Mouse (Mus musculus) C2C12 (cell line): Measurements from ENCODE around the gene Hoxa10. TPM values are rescaled to one million over a fixed set of nuclear protein-coding genes. Genes with fewer than 3 reads are reported as not detected.

Source experiments
- H3K27me3 ChIP-seq: one replicate; pipeline ENCODE4 v1.6.1; 2011; ENCODE audit not compliant: control insufficient read depth, insufficient read depth, insufficient read length
- H3K36me3 ChIP-seq: one replicate; pipeline ENCODE4 v1.6.1; 2011; ENCODE audit not compliant: control insufficient read depth, insufficient read depth
- H3K4me3 ChIP-seq: one replicate; pipeline ENCODE4 v1.5.1; 2011; ENCODE audit warnings: mild to moderate bottlenecking, control low read depth; ENCODE audit not compliant: poor library complexity, insufficient read depth, severe bottlenecking
- H3K79me2 ChIP-seq: one replicate; pipeline ENCODE4 v1.6.1; 2011; ENCODE audit not compliant: control insufficient read depth, insufficient read depth
- H3K79me3 ChIP-seq: one replicate; pipeline ENCODE4 v1.6.1; 2011; ENCODE audit warnings: low read depth, control low read depth
- H3ac ChIP-seq: one replicate; pipeline ENCODE3; 2011; ENCODE audit warnings: low read depth; ENCODE audit not compliant: control insufficient read depth, insufficient read length
- CEBPB ChIP-seq: IDR thresholded peaks from one replicate; pipeline ENCODE4 v1.6.1; 2011; ENCODE audit warnings: low read depth, mild to moderate bottlenecking, control low read depth, moderate library complexity
- CTCF ChIP-seq: IDR thresholded peaks from one replicate; pipeline ENCODE4 v1.5.1; 2011; ENCODE audit not compliant: control insufficient read depth, insufficient read depth, insufficient read length
- FOSL1 ChIP-seq: IDR thresholded peaks from one replicate; pipeline ENCODE4 v1.8.0; 2011; ENCODE audit warnings: mild to moderate bottlenecking, low read length; ENCODE audit not compliant: poor library complexity, insufficient read depth, severe bottlenecking
- MAX ChIP-seq: IDR thresholded peaks from one replicate; pipeline ENCODE4 v1.6.1; 2011; ENCODE audit warnings: mild to moderate bottlenecking, control low read depth
- MYOD1 ChIP-seq: IDR thresholded peaks from one replicate; pipeline ENCODE4 v1.6.1; 2011; ENCODE audit warnings: low read depth; ENCODE audit not compliant: control insufficient read depth, insufficient read length
- MYOG ChIP-seq: IDR thresholded peaks from one replicate; pipeline ENCODE4 v1.6.1; 2011; ENCODE audit not compliant: control insufficient read depth, insufficient read length; ENCODE audit errors: extremely low read depth
- USF1 ChIP-seq: IDR thresholded peaks from one replicate; pipeline ENCODE4 v1.6.1; 2011; ENCODE audit warnings: low read depth, mild to moderate bottlenecking, control low read depth, moderate library complexity
- polyA plus RNA-seq: library from polyadenylated mRNA; unstranded; fragments of >200 nt; fragmentation: generic; extraction: Trizol; gene quantifications from one replicate; pipeline ENCODE4 v1.2.1, GENCODE M21; 2012; ENCODE audit warnings: missing spikeins

Gene Hoxa10
- polyA plus RNA-seq, 1 experiment, result 19.8 TPM

GRCm38 (mm10) chr6:52200073-52200750 lies 40.4 kb downstream of the Hoxa10 start:
- H3K79me2 ChIP-seq, result no peaks in the 10 kb centered on the region
- H3K27me3 ChIP-seq, result no peaks in the 10 kb centered on the region
- no peak for TF ChIP-seq USF1
- TF ChIP-seq MYOG, result no peak
- TF ChIP-seq CEBPB, result no peak
- TF ChIP-seq MYOD1, result no peak
- no peak for TF ChIP-seq FOSL1
- TF ChIP-seq MAX, result no peak
- no peak for TF ChIP-seq CTCF
- no peak overlapping the region for H3ac ChIP-seq
- H3K79me3 ChIP-seq, result no peaks in the 10 kb centered on the region
- no peak overlapping the region for H3K4me3 ChIP-seq
- H3K36me3 ChIP-seq, result peaks cover 23% of the 10 kb centered on the region

GRCm38 (mm10) chr6:52197271-52197670 lies 43.4 kb downstream of the Hoxa10 start:
- Histone ChIP-seq H3K4me3 (no peak overlapping the region), H3K27me3 (no peaks in the 10 kb centered on the region), H3K79me2 (no peaks in the 10 kb centered on the region), H3K36me3 (peaks cover 9% of the 10 kb centered on the region), H3K79me3 (no peaks in the 10 kb centered on the region), H3ac (no peak overlapping the region)
- TF ChIP-seq MAX (no peak), USF1 (no peak), MYOG (no peak), FOSL1 (no peak), MYOD1 (no peak), CTCF (no peak), CEBPB (no peak)

- TF ChIP-seq MYOG (no peak), USF1 (no peak), FOSL1 (no peak), CEBPB (no peak), MAX (no peak), CTCF (no peak), MYOD1 (no peak)
- Histone ChIP-seq H3K27me3 (no peaks in the 10 kb centered on the region), H3K79me2 (no peaks in the 10 kb centered on the region), H3ac (no peak overlapping the region), H3K4me3 (no peak overlapping the region), H3K36me3 (peaks cover 9% of the 10 kb centered on the region), H3K79me3 (no peaks in the 10 kb centered on the region)
Measured at GRCm38 (mm10) chr6:52196811-52197210, 43.8 kb downstream of the Hoxa10 start.

- Histone ChIP-seq H3K79me2 (no peaks in the 10 kb centered on the region), H3K27me3 (no peaks in the 10 kb centered on the region), H3K79me3 (no peaks in the 10 kb centered on the region), H3K36me3 (peaks cover 3% of the 10 kb centered on the region), H3ac (no peak overlapping the region), H3K4me3 (no peak overlapping the region)
- no peak for TF ChIP-seq MYOG
- no peak for TF ChIP-seq CEBPB
- TF ChIP-seq MAX, result no peak
- TF ChIP-seq USF1, result no peak
- TF ChIP-seq CTCF, result no peak
- TF ChIP-seq MYOD1, result no peak
- TF ChIP-seq FOSL1, result no peak
Measured at GRCm38 (mm10) chr6:52194690-52195089, 46.0 kb downstream of the Hoxa10 start.

GRCm38 (mm10) chr6:52191860-52192550 lies 48.6 kb downstream of the Hoxa10 start:
- H3K36me3 ChIP-seq, result no peaks in the 10 kb centered on the region
- H3K79me3 ChIP-seq, result no peaks in the 10 kb centered on the region
- H3K27me3 ChIP-seq, result no peaks in the 10 kb centered on the region

More at GRCm38 (mm10) chr6:52191860-52192550, 48.6 kb downstream of the Hoxa10 start:
- TF ChIP-seq CEBPB, result no peak
- TF ChIP-seq FOSL1, result no peak
- no peak for TF ChIP-seq MYOD1
- no peak for TF ChIP-seq MYOG
- no peak for TF ChIP-seq CTCF
- TF ChIP-seq USF1, result peak; percentile 89
- TF ChIP-seq MAX, result peak; percentile 70
- no peaks in the 10 kb centered on the region for H3K79me2 ChIP-seq
- peak overlapping the region; percentile 31 for H3K4me3 ChIP-seq
- H3ac ChIP-seq, result peak overlapping the region; percentile 60
